Mouse (Mus musculus) cerebellum, postnatal 36 days (tissue): ENCODE results near the gene Copb1.

ENCODE experiments used
- DNase-seq, 2 experiments: peaks; one replicate each; pipeline ENCODE4 v3.0.0; 2021 to 2022; ENCODE audit warnings: mixed read lengths in 2 of 2

Gene Copb1

DNA sequence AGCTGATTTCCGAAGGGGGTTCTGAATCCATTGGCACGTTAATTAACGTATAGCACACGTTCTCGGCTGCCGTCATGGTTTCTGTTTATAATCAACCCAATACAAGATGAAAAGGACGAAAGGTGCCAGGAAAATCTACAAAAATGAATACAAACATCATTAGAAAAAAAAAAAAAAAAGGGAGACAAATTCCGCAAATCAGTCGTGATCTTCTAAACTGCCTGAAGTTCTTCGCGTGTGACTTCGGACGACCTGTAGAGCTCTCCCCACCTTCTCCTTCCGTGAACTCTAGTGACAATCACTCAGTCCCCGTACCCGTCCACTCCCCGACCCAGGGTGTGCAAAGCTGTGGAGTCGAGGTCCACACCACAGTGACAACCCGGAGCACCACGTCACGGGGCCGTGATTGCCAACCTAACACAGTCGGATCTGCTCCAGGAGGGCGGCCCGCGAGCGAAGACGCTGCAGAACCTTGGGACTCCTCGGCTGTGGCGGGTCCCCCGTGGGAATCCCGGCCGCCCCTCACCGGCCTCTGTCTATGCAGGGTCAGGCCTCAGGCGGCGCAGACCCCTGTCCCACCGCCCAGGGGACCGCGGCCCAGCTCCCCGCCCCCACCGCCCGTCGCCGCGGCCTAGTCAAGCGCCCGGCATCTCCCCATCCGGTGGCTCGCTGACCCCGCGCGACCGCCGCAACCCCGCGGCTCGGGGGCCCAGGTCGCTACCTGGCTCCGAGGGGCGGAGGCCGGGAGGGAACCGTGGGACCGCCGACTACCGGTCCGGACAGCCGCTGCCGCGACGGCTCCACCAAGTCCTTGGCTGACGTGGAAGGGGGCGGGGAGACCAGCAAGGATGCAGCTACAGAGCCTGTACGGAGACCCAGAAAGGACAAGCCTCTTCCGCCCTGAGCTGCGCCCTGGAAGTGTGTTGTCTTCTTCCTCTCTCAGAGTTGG, at the start of gene Copb1:
TSS of gene Copb1 (minus strand) at position 827 of the 949 bp plus-strand sequence.
- peak; percentile 91 to 92 for DNase-seq

DNA sequence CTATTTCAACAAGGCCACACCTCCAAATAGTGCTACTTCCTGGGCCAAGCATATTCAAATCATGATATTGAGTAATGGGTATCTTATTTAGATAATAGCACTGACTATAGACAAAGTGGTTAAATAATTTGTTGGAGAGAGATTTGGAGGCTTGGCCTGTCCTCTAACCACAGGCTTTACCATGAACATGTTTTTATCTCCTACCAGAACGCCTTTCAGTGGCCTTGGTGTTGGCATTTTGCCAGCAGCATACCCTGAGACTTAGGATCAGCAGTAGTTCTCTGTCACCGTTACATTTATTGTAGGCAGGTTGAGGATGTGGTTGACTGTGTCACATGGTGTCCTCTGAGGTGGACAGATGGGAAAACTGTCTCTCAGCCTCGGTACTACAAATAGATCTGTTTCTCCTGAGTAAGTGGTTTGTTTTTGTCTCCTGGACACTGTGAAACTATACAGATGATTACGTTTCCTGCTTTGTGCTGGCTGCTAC, 46.8 kb upstream of the Copb1 start:
- DNase-seq, result no peak

DNA sequence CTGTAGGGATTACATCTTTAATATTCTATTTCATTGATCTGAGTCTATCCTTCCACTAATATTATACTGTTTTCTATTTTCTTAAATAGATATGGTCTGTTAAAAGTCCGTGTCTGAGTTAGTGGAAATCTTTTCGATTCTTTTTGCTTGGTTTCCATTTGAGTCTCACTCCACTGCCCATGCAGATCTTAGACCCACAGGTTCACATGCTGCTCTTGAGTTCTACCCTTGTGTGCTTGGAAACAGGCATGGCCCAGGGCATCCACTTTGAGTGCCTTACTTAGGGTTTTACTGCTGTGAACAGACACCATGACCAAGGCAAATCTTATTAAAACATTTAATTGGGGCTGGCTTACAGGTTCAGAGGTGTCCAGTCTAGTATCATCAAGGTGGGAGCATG, 46.3 kb upstream of the Copb1 start:
- no peak for DNase-seq

DNA sequence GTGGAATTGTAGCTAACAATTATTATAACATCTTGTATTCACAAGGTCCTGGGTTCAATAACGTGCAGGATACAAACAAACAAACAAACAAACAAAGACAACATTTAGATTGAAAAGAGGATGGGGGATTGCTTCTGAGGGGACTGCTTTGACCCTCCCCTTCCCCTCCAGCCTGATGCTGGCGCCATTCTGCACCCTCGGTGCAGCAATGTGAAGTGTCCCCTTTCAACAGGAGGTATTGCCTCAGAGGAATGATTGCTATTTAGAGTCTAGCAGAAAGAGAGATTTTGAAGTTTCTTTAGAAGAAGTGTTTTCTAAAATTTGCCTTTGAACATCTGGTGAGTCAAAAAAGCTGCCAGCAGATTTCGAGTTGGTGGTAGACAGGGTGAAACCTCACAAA, 44.7 kb upstream of the Copb1 start:
- DNase-seq, result no peak

DNA sequence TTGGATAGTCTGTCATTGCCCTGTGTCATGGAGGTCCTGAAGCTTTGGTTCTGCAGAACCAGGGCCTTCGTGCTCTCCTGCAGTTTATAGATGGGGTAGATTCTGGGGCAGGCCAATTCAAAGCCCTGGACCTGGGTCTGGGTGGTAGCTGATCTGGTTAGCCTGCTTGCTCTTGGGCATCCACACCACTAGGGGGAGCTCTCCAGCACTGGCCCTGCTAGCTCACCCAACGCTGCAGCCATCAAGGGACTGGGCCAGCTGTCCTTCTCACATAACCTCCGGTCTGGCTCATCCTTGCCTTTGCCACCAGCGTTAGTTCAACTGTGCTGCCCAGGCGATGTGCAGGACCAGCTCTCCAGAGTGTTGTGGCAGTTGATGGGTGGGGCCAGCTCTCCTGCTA, 40.2 kb upstream of the Copb1 start:
- no peak for DNase-seq

DNA sequence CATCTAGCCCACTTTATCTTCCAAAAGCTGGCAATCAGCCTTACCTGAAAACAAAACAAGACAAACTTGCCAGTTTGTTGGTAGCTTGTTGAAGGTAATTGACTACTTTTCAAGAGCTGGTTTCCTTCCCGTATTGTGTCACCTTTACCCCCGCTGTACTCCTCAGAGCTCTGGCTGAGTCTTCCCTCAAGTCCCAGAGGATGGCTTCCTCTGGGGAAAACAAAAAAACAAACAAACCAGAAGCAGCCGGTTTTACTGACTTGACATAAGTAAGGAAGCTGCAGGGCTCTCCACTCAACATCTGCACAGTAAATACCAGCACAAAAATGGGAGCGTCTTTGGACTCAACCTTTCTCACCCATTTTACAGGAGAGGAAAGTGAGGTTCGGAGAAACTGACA, 39.4 kb upstream of the Copb1 start:
- DNase-seq, result no peak

DNA sequence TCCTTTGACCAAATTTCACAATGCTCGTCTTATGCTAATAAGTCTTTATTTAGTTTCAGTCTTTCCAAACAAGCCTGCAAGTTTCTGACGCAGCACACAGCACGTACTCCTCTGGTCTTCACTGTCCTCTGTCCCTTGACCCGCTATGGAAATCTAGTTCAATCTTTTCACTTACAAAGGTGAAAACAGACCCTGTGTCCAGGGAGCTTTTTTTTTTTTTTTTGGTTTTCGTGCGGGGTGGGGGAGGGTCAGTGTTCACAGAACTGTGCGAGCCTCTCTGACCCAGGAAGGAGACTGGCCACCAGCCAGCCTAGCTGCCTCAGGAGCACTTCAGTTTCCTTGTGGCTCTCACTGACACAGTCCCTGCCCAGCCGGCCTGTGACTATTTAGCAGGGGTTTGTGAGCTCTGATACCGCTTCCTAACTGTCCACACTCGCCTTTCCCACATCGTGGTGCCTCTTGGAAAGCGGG, 38.0 kb upstream of the Copb1 start:
- peak; percentile 84 to 86 for DNase-seq

DNA sequence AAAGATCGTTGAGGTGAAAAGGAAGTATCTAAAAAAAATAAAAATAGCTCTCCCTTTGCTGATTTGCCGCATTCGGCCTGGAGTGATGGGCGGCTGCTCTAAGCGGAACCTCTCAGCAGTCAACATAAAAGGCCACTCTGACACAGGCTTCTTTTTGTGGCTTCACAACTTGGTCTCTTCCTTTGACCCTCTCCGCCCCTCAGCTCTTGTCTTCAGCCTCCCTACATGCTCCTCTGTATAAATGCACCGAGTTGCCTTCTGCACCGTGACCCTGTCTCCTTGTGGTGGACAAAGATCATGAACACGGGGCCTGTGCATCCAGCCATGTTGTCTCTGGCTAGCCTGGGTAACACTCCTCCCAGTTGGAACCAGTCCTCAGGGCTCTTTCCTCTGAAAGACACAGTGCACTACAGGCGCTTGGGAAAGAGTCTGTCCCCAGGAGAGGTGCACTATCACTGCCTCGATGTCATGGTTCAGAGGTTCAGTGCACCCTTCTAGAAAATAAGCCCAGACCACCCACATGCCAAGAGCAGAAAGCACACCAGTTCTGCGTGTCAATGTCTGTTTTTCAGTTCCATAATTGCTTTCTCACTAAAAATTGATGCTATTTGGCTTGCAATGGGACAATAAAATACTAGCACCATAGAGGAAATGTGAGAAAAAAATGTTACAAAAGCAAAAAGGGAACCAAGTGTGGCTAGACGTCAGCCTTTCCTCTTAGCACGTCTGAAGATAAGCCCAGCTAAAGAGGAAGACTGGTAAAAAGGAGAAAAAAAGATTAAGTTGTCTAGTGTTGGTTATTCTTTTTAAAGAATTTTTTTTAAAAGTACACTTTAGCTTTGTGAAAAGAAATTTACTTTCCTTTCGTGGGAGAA, 37.2 kb upstream of the Copb1 start:
- peak; percentile 29 to 43 for DNase-seq

DNA sequence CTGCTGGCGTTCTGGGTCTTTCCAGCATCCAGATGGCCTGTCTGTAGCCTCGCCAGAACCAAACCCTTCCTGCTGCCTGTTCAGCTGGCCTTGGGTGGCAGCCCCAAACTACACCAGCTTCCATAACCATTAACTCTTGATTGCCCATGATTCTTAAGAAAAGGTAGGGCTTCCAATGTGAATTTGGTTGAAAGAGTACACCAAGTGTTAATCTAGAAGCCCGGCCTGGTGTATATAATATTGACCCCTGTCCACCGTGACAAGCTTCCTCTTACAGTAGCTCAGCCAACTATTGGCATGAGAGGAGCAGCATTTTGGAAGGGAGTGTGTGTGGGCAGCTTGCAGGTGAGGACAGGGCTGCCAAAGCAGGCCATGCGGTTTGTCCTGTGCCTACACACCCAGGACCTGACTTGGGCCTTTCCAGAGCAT, 35.6 kb upstream of the Copb1 start:
- DNase-seq, result peak; percentile 82 to 83

DNA sequence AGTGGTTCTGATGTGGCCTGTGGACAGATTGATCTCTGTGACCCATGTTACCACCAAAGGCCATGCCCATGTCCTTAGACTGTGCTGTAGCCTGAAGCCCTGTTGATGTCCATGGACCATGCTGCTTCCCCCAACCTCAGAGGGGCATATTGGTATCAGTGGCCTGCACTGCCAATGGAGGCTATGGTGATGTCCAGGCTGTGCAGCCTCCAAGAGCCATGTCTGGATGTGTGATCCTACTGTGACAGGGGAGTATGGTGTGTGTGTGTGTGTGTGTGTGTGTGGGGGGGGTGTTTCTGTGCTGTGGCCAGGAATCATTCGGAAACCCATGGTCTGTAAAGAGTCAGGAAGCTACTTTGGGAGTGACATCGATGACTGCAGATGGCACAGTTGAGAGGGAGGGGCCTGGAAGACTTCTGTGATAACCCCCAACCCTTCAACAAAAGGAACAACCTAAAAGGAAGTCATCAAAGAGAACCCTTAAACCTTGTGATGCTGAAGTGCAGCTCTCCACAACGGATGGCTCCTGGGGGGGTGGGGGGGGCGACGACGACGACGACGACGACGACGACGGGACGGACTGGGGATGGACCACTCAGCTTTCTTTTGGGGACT, 29.9 kb upstream of the Copb1 start:
- no peak for DNase-seq

DNA sequence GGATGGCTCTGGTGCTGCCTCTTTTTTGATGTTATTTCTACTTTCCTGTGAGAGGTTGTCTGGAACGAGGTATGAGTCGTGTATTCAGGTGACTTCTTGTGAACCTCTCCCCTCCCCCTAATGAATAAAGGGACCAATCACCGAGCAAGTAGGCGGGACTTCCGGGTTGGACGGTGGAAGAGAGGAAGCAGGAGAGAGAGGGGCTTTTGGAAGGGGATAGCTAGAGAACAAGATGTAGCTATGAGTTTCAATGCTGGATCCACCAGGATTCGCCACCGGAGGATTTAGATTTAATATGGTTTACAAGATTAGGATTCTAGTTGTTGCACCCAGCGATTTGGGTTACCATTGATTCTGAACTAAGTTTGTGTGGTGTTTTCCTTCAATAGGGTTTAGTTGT, 28.5 kb upstream of the Copb1 start:
- no peak for DNase-seq

DNA sequence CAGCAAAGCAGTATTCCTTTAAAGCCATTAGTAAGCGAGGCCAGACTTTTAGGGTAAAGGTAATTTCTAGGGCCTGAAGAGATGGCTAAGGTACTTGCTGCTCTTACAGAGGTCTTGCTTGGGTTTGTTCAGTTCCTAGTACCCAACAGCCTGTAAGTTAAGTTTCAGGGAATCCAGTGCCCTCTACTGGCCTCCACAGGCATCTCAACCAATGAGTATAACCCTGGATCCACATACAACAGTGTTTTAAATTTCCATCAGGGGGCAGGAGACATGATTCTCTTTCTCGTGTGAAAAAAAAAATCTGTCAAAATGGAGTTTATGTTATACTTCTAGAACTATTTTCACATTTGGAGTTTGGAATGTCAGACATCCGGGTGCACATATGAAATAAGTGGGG, 27.2 kb upstream of the Copb1 start:
- peak; percentile 31 to 33 for DNase-seq

DNA sequence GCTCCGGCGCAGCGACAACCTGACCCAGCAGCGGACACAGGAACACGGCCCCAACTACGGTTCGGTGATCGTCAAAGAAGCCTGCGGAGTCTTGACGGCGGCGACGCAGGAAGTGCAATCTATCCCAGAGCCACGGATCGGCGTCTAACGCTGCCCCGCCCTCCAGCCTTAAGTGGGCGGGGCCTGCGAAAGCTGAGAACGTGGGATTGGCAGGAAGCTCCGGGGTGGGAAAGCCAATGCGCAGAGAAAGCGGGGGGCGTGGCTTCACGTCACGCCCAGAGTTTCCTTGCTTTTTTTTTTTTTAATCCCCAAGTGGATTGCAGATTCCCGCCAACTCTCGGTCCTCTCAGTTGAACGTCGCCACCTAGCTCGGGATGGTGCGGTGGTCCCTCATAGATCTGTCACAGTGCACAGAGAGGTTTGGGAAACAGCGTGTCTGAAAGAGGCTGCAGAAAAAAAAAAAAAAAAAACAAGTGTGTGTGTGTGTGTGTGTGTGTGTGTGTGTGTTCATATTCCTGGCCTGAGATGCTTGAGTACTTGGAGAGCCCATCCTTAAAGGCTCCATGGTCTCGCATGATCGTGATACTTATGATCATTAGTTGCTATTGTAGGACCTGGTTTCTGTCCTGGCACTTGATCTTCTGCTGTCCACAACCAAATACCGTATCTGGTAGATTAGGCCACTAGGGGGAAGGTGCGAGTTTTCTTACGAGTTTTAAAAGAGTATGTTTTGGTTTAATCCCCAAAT, 21.7 kb upstream of the Copb1 start, which contains the start of gene Psma1:
TSS of gene Psma1 (minus strand) at position 114 of the 748 bp plus-strand sequence.
- DNase-seq, result peak; percentile 97 to 98

DNA sequence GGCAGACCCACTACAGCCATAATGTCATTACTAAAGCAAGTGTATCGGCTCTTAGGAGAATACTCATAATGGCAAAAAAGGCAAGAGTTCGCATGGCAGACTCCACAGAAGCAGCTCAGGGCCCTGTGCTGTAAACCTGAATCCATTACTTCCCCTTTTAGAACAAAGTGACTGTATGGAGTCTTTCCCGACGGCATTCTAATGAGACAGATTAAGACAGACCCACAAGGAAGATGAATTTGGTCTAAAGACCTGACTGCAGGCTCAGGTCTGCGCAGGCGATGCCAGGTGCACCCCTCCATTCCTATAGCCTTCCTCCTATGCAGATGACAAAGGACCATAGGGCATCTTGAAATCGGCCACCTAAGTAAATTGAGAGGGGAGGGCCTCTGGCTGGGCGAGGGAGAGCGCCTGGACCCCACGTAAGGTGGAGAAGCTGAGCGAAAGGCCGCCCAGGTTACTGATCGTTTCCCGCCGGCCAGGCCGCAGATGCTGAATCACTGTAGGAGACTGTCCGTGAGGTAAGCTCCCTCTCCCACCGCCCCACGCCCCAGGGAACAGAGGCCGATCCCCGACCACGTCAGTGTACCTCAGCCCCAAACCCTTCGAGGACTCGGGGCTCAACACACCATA, 21.0 kb upstream of the Copb1 start:
- DNase-seq, result no peak

DNA sequence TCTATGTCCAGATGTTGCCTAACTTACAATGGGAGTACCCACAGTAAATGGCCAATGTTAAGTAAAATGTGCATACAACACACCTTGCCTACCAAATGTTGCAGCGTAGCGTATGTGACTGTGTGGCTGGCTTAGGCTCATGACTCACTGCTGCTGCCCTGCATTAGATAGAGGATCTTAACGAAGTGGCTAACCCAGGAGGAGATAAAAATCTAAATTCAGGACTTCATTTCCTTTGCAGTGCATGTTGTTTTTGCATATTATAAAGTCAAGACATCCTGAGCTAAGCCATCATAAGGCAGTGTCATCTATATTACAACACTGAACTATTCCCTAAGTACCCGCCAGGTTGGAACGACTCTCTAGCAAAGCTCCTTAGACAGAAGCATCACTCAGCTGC, 13.9 kb upstream of the Copb1 start:
- no peak for DNase-seq

DNA sequence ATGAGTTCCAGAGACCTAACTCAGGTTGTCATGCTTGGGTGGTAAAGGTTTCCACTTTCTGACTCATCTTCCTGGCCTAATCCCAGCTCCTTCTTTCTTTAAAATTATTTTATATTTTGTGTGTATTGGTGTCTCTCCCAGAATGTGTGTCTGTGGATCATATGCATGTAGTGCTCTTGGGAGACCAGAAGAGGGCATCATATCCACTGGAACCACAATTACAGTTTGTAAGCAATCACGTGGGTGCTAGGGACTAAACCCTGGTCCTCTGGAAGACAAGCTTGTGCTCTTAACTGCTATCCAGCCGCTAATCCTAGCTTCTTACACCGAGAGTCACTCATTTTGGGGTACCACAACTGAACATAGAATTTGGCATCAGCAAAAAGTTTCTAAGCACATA, 2.8 kb downstream of the Copb1 start:
- no peak for DNase-seq

DNA sequence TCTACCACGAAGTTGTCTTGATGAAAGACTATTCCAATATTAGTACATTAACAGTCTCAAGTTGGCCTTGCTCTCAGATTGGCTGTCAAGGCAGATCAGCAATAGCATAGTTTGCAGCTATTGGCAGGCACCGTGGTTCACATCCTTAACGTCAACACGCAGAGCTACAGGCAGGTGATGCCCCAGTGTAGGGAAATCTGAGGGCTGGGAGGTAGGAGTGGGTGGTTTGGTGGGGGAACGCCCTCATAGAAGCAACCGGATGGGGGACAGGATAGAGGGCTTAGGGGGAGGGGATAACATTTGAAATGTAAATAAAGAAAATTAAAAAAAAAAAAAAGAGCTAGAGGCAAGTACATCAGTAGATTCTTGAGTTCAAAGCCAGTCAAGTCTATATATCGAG, 20.5 kb downstream of the Copb1 start:
- no peak for DNase-seq

DNA sequence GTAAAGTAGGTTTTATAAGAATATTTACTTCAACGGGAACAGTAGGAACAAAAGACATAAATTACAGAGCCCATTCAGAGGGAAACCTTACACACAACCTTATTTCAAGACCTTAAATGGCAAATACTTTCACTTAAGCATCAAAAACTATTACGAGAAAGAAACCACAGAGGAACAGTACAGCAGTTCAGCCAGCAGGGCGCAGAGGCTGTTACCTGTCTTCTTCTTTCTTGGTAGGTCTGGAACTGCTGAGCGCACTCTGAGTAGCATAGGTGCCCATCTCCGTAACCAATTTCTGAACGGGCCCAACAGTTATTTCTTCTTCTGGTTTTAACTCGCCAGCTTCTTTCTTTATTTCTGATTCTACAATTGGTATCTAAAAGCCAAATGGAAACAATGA, 21.5 kb downstream of the Copb1 start:
- no peak for DNase-seq

DNA sequence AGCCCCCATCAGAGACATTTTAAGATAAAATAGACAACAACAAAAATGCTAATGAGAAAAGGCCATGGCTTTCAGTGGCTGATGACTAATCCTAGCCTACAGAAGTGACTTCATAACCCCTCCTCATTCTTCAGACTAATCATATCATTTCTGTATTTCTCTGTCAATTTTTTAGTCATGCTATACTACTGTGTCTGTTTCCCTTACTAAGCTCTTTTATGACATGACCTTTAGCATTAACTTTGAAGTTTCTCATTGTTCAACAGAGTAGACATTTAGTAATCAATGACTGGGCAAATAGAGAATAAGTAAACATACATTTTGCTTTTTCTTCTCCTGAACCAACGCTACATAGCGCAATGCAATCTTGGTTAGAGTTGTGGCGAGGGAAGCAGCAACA, 22.7 kb downstream of the Copb1 start:
- DNase-seq, result no peak

DNA sequence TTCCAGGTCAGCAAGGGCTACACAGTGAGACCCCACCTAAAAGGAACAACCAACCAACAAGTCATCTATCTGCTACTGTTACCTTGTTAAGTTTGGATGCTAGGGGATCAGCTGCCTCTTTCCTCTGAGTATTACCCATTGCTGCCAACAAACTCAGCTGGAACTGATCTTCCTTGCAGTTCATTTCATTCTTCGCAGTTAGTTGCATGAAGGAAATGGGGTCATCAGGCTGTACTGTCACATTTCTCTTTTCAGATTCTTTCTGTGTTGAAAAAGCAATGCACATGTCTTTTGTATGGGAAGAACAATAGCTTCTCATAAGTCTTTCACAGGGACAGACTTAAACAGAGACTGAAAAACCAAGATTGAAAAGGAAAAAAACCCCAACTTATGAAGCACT, 28.0 kb downstream of the Copb1 start:
- DNase-seq, result no peak

DNA sequence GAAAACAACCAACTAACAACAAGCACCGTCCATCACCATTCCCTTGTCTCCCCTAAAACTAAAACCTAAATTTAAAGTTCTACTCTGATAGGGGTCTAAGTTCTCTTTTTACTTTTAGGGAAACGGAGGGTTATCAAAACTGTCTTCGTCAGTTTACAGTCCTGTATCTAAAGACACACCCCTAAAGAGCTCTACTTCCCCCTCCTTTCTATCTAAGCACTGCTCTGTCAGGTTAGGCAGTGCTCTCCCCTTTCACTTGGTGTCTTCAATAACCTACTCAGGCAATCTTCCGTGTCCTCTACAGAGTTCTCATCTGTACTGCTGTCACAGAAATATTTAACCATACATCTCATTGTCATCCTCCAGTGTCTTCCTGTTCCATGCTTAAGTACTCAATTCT, 34.1 kb downstream of the Copb1 start:
- no peak for DNase-seq

DNA sequence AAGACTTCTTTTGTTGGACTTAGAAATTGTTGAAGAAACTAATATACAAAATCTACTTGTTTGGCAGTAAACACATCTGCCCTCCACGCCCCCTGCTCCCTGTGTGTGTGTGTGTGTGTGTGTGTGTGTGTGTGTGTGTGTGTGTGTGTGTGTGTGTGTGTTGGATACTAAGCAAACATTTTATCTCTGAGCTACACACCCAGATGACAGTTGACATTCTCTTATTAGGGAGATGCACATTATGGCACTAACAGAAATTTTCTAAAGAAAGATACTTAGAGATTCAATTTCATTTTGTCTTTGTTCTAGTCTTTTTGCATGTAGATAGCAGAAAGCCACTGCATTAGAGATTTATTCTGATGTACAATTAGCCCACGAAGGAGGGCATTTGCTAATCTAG, 37.6 kb downstream of the Copb1 start:
- DNase-seq, result no peak
